Mouse (Mus musculus): ENCODE data around the gene Ppp1r35.

Ppp1r35 gene

DNA sequence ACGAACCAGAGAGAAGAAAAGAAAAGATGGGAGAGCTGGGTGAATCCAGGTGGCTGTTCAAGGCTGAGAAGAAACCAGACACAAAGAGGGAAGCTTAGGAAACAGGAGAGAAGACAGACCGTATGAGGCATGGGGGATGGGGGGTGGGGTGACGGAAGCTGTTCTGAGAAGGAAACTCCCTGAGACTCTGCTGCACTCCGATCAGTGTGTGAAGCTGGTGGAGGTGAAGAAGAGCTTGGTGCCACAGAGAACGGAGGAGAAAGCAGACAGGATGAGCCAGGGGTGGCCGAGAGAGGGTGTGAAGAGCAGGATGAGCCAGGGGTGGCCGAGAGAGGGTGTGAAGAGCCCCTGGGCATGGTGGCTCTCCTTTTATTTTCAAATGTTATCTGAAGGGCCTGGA is 47.8 kb downstream of the Ppp1r35 start:
- DNase-seq (ENCODE audit: low spot score in 2 of 2): no peak

DNA sequence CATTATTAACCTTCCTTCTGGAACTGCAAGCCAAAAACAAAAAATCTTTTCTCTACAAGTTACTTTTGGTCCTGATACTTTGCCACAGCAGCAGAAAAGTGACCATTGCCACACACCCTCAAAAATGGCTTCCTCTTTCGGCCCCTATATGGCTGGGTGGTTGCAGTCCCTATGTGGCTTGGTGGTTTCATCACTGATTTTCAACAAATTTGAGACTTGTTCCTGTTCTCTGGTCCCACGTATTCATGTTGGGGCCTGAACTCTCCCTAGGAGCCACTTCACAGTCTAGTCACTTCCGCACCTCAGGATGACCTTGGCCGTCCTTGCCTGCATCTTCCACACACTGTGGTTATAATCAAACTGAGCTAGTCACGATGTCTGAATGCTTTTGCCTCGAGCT is 50.0 kb downstream of the Ppp1r35 start:
- DNase-seq (ENCODE audit: low spot score in 2 of 2): no peak

Measured in right cerebral cortex, postnatal 36 days (tissue).